Mouse (Mus musculus) heart, embryonic 11.5 days (tissue): ENCODE data around the gene Ush2a. TPM values are rescaled to one million over a fixed set of nuclear protein-coding genes. Genes with fewer than 3 reads are reported as not detected.

Source experiments
- ATAC-seq: fragments of 200-750 bp; cut with Nextera tagmentation; replicated peaks from 2 replicates; pipeline ENCODE4 v1.8.0; 2017; ENCODE audit warnings: moderate library complexity; ENCODE audit not compliant: insufficient number of reproducible peaks, low FRiP score, low TSS enrichment
- H3K27ac ChIP-seq: fragments of 300-500 bp; sonication (generic); 2 replicates; pipeline ENCODE4 v1.5.1; 2014; ENCODE audit warnings: mild to moderate bottlenecking, low read depth, low read length
- H3K27me3 ChIP-seq: fragments of 300-500 bp; sonication (generic); 2 replicates; pipeline ENCODE4 v1.6.1; 2014; ENCODE audit warnings: mild to moderate bottlenecking, low read length, mixed read lengths; ENCODE audit not compliant: control insufficient read depth, insufficient read depth
- H3K36me3 ChIP-seq: fragments of 300-500 bp; sonication (generic); 2 replicates; pipeline ENCODE4 v1.6.1; 2014; ENCODE audit warnings: mild to moderate bottlenecking, low read length, moderate library complexity, mixed read lengths; ENCODE audit not compliant: control insufficient read depth, insufficient read depth
- H3K4me1 ChIP-seq: fragments of 300-500 bp; sonication (generic); 2 replicates; pipeline ENCODE4 v1.6.1; 2014; ENCODE audit warnings: low read length; ENCODE audit not compliant: control insufficient read depth, insufficient read depth
- H3K4me2 ChIP-seq: fragments of 300-500 bp; sonication (generic); 2 replicates; pipeline ENCODE4 v1.6.1; 2014; ENCODE audit warnings: mild to moderate bottlenecking, moderate library complexity
- H3K4me3 ChIP-seq: fragments of 300-500 bp; sonication (generic); 2 replicates; pipeline ENCODE4 v1.5.1; 2014; ENCODE audit warnings: low read depth, low read length
- H3K9ac ChIP-seq: fragments of 300-500 bp; sonication (generic); 2 replicates; pipeline ENCODE4 v1.6.1; 2014; ENCODE audit warnings: mild to moderate bottlenecking, low read depth, low read length, moderate library complexity
- H3K9me3 ChIP-seq: fragments of 300-500 bp; sonication (generic); replicated peaks from 2 replicates; pipeline ENCODE4 v1.6.1; 2016; ENCODE audit warnings: low read length; ENCODE audit not compliant: control insufficient read depth
- WGBS: fragments of 180-500 bp; shearing (Covaris S2); extraction: QIAGEN DNeasy Blood & Tissue Kit; methylation state at CpG from one replicate; pipeline ENCODE4 v1.1.7; 2014; ENCODE audit not compliant: insufficient replicate concordance; 5-methylcytosine and 5-hydroxymethylcytosine counted together
- polyA plus RNA-seq: library from polyadenylated mRNA; unstranded; fragments of >200 nt; fragmentation: Nextera tagmentation; extraction: Ambion mirVana; gene quantifications from 2 replicates; pipeline ENCODE4 v1.2.1, GENCODE M21; 2014

Gene Ush2a
- polyA plus RNA-seq, 1 experiment from 2014 or later = 0.03 TPM

DNA sequence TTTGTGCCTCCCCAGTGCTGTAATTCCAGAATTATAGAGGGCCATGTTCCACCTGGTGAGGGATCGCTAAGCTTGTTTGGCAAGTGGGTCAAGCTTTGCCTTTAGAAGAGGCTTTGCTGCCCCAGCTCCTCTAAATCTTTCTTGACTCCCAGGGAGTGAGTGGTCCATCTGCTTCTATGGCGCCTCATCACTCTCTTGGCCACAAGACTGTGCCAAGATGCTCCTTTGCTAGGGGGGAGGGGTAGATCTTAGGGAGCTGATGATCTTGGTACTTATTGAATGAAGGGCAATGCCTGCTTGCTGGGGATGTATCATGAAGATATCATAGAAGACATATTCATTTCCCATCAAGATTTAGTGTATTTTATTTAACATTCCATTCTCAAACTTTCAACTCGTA lies 279.7 kb downstream of the Ush2a start:
- ATAC-seq = no peak
- 85% methylated on average over 3 of the region's 3 CpGs for WGBS

DNA sequence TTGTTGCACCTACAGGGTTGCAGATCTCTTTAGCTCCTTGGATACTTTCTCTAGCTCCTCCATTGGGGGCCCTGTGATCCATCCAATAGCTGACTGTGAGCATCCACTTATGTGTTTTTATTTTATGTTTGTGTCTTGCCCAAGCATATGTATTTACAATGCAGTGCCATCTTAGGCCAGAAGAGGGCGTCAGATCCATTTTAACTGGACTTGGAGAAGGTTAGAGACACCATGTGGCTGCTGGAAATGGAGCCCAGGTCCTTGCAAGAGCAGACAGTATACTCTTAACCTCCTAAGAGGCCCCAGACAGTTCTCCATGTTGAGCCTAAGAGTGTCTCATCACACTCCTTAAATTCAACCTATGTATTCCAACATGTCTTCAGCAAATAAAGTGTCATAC lies 281.5 kb downstream of the Ush2a start:
- no peak overlapping the region for H3K9ac ChIP-seq
- no peak for ATAC-seq
- no peaks in the 10 kb centered on the region for H3K4me1 ChIP-seq
- no peaks in the 10 kb centered on the region for H3K36me3 ChIP-seq
- H3K4me2 ChIP-seq = no peak overlapping the region
- no peaks in the 10 kb centered on the region for H3K27me3 ChIP-seq
- WGBS = 22% methylated on average over 1 of the region's 1 CpGs
- H3K4me3 ChIP-seq = no peak overlapping the region
- peaks cover 3% of the 10 kb centered on the region; the same call in 1 of the 2 replicates for H3K9me3 ChIP-seq
- no peak overlapping the region for H3K27ac ChIP-seq

More for the DNA sequence above, 279.7 kb downstream of the Ush2a start:
- Histone ChIP-seq H3K27me3 (no peaks in the 10 kb centered on the region), H3K4me3 (no peak overlapping the region), H3K4me1 (no peaks in the 10 kb centered on the region), H3K36me3 (no peaks in the 10 kb centered on the region), H3K27ac (no peak overlapping the region), H3K4me2 (no peak overlapping the region), H3K9me3 (peaks cover 3% of the 10 kb centered on the region; the same call in 1 of the 2 replicates), H3K9ac (no peak overlapping the region)

DNA sequence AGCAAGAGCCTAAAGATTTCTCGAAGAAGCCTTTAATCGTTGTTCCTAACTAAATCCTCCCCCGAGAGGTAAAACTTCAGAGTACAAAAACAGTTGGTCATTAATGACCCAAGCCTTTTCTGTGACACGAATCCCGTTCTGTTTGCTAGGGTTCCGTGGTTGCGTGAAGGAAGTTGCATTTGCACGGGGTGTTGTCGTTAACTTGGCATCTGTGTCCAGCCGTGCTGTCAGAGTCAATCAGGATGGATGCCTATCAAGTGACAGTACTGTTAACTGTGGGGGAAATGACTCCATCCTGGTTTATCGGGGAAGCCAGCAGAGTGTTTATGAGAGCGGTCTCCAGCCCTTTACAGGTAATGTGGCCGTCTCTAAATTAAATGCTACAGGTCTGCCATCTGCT lies 287.9 kb downstream of the Ush2a start:
- Histone ChIP-seq H3K27ac (no peak overlapping the region), H3K4me2 (no peak overlapping the region), H3K4me3 (no peak overlapping the region), H3K4me1 (no peaks in the 10 kb centered on the region), H3K36me3 (no peaks in the 10 kb centered on the region), H3K27me3 (no peaks in the 10 kb centered on the region), H3K9me3 (no peaks in the 10 kb centered on the region), H3K9ac (no peak overlapping the region)
- ATAC-seq = no peak
- WGBS = 68% methylated on average over 13 of the region's 13 CpGs

DNA sequence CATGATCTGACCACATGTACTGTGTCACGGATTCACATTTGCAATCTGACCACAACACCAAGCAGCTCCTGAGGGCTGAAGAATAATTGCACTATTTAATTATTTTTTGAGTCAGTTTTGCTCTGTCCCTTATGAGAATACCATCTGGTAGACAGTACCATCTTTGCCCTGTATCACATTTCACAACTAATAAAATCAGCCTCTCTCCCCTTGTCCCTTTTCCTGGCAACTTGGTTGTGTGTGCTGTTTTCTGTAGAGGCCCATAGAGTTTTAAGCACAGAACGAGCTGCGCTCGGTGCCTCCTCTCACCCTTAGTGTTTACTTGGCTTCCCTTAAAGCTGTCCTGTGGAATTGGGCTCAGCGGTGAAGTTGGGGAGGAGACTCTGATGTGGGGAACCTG lies 290.0 kb downstream of the Ush2a start:
- no peaks in the 10 kb centered on the region for H3K36me3 ChIP-seq

DNA sequence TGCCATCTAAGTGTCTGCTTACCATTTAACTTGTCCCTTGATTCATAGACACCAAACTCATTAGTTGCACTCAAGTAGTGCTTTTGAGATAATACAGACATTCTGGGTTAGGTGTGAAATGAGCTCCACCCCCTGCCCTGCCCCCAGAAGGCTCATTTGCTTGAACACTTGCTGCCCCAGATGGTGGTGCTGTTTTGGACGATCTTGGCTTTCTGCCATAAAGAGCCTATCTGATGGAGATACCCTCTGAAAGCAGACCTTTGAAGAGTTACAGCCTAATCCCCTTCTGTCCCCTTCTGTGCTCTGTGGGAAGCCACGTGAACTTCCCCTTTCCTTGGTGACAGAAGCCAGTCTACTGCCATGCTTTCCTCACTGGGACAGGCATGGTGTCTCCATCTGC lies 297.1 kb downstream of the Ush2a start:
- no peak overlapping the region for H3K4me3 ChIP-seq
- no peak for ATAC-seq
- H3K9ac ChIP-seq = no peak overlapping the region
- WGBS = 11% methylated on average over 2 of the region's 2 CpGs
- H3K9me3 ChIP-seq = no peaks in the 10 kb centered on the region
- no peaks in the 10 kb centered on the region for H3K27me3 ChIP-seq
- H3K4me2 ChIP-seq = no peak overlapping the region
- no peaks in the 10 kb centered on the region for H3K36me3 ChIP-seq
- no peaks in the 10 kb centered on the region for H3K4me1 ChIP-seq
- no peak overlapping the region for H3K27ac ChIP-seq

More for the DNA sequence above, 290.0 kb downstream of the Ush2a start:
- no peaks in the 10 kb centered on the region for H3K27me3 ChIP-seq
- no peaks in the 10 kb centered on the region for H3K4me1 ChIP-seq
- H3K9ac ChIP-seq = no peak overlapping the region
- H3K27ac ChIP-seq = no peak overlapping the region
- no peak overlapping the region for H3K4me3 ChIP-seq
- ATAC-seq = no peak
- WGBS = 81% methylated on average over 5 of the region's 5 CpGs
- H3K4me2 ChIP-seq = no peak overlapping the region
- H3K9me3 ChIP-seq = no peaks in the 10 kb centered on the region

DNA sequence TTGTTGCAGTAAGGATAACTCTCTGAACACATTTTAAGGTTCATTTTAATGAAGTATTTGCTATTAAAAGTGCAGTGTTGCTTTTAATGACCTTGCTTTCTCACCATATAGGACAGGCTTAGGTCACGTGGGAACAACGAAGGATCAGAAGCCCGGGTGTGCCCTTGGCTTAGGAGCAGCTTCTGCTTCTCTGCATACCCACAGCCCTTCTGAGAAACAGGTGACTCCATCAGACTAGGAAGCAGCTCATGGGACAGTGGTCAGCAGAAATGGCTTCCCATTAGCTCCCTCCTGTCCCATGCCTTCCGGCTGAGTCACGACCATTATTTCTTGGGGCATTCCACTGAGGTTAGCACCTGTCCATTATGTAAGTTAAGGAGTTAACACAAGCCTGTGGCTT lies 304.4 kb downstream of the Ush2a start:
- Histone ChIP-seq H3K9ac (no peak overlapping the region), H3K27me3 (no peaks in the 10 kb centered on the region), H3K9me3 (no peaks in the 10 kb centered on the region), H3K36me3 (no peaks in the 10 kb centered on the region), H3K4me3 (no peak overlapping the region), H3K27ac (no peak overlapping the region), H3K4me1 (no peaks in the 10 kb centered on the region), H3K4me2 (no peak overlapping the region)
- 80% methylated on average over 5 of the region's 5 CpGs for WGBS
- no peak for ATAC-seq

DNA sequence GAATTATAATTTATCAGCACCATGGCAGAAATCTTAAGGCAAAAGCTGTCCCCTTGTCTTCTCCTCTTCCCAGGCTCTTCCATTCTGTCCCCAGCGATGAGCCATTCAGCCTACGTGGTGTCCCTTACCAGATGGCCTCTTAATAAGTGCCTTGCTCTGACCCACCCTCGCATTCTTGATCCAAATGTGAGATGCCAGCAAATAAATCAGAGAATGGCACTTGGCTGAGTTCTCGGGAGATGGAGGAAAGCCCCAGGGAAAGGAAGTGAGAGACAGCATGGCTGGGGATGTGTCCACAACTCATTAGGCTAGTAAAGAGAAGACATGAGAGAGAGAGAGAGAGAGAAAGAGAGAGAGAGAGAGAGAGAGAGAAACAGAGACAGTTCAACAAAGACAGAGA lies 305.7 kb downstream of the Ush2a start:
- Histone ChIP-seq H3K36me3 (no peaks in the 10 kb centered on the region), H3K4me2 (no peak overlapping the region), H3K9ac (no peak overlapping the region), H3K27ac (no peak overlapping the region), H3K27me3 (no peaks in the 10 kb centered on the region), H3K4me3 (no peak overlapping the region), H3K9me3 (no peaks in the 10 kb centered on the region), H3K4me1 (no peaks in the 10 kb centered on the region)
- no peak for ATAC-seq
- 73% methylated on average over 4 of the region's 4 CpGs for WGBS

DNA sequence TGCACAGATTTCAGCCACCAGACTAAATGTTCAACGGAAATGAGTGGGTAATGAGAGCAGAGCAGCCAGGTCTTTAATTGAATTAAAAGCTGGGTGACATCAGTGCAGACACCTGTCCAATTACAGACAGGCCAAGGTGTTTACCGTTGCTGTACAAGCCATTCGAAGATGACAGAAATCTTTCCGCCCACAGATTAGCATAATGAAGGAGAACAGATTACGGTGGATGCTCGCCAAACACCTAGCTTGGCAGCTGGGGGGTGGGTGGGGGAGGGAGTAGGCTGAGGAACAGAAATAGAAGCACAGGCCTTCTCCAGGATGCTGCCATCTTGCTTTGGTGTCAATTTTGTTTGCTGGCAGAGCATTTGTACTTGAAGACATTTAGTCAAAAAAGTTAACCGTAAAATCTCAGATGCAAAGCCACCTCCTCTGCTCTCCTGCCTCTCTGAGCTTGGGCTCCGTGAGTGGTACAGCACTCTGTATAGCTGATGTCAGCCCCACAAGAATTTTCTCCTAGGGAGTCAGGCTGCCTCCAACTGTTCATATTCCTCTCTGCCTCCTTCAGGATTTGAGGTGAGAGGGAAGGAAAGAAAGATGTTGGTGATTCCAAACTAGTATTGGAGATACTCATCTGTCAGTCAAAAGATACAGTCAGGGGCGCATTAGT lies 306.6 kb downstream of the Ush2a start:
- no peaks in the 10 kb centered on the region for H3K36me3 ChIP-seq
- WGBS = 84% methylated on average over 9 of the region's 9 CpGs

DNA sequence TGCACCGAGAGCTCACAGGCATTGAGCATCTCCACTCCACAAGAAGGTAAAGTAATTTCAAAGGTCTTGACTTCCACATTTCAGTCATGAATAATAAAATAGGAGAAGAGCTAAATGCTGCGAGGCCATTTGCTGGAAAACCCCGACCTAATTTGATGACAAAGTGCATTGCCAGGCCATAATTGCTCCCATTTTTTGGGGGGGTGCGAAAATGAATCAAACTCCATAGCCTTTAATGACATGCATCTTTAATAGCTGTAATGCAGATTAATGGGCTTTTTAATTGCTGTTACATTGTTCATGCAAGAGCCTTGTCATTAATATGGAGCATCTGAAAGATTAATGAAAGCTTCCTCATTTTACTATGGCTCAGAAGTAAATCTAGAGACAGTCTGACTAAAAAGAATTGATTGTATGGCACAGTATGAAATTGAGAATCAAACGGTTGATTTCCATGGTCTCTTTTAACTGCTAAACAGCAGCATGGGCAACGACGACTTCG lies 314.5 kb downstream of the Ush2a start:
- Histone ChIP-seq H3K36me3 (no peaks in the 10 kb centered on the region), H3K4me1 (no peaks in the 10 kb centered on the region), H3K4me2 (no peak overlapping the region), H3K9me3 (no peaks in the 10 kb centered on the region), H3K27me3 (no peaks in the 10 kb centered on the region), H3K27ac (no peak overlapping the region), H3K4me3 (no peak overlapping the region), H3K9ac (no peak overlapping the region)
- ATAC-seq = no peak
- WGBS = 83% methylated on average over 8 of the region's 8 CpGs

More for the DNA sequence above, 306.6 kb downstream of the Ush2a start:
- no peak overlapping the region for H3K4me3 ChIP-seq
- ATAC-seq = no peak
- no peaks in the 10 kb centered on the region for H3K27me3 ChIP-seq
- H3K9ac ChIP-seq = no peak overlapping the region
- H3K9me3 ChIP-seq = no peaks in the 10 kb centered on the region
- H3K27ac ChIP-seq = no peak overlapping the region
- H3K4me2 ChIP-seq = no peak overlapping the region
- H3K4me1 ChIP-seq = no peaks in the 10 kb centered on the region
